Mouse (Mus musculus) R1 (cell line): ENCODE measurements at regions not wholly inside any gene's neighbourhood (a gene's known extent, or its start where the extent isn't known, plus 50 kb on each side); places are given as distances from the start of the nearest gene placed in this dataset.

Experiments
- DNase-seq: peaks from one replicate; pipeline ENCODE4 v3.0.0-alpha.2; 2018; ENCODE audit warnings: low read depth, low spot score

- DNase-seq: no peak
Measured at GRCm38 (mm10) chr4:75884371-75884770, 606.3 kb upstream of the Dmac1 start.

GRCm38 (mm10) chr4:75869771-75870170, 591.7 kb upstream of the Dmac1 start:
- no peak for DNase-seq

DNA sequence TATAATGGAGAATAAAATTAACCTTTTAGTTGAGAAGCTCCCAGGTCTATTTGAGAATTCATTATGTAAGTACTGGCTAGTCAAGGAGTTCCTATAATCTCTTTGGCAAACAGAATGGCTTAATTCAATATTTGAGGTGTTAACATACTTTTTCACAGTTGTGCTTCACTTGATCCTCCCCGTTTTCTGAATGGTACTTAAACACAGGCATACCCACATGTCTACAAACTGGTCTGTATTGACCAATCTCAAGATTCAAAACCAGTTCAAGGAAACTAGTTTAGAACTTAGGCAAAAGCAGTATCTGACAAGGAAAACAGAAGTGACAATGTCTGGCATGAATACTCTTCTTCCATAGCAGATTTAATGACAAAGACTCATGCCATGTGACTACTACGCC, 583.0 kb upstream of the Dmac1 start:
- DNase-seq: no peak

GRCm38 (mm10) chr4:75857769-75858408, 579.8 kb upstream of the Dmac1 start:
- DNase-seq: peak; percentile 8

GRCm38 (mm10) chr4:75855688-75856296, 577.7 kb upstream of the Dmac1 start:
- DNase-seq: peak; percentile 8

DNA sequence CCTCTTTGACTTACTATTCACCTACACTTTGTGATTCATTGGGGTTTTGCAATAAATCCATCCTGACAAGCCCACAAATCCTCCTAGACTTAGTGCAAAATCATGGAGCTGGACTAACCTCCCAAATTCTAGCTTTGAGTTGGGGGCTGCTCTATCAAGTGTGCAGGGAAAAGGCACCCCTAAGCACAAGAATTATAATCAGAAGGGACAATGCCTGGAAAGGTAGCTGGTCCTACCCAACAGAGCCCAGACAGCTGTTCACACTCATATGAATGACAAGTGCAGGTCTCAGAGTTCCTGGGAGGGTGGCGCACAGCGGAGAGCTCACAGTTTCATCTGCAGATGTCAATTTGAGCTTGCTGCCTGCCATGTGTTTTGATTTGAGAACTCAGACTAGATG, 572.2 kb upstream of the Dmac1 start:
- no peak for DNase-seq

GRCm38 (mm10) chr4:75847675-75848385, 569.7 kb upstream of the Dmac1 start:
- DNase-seq: no peak

DNA sequence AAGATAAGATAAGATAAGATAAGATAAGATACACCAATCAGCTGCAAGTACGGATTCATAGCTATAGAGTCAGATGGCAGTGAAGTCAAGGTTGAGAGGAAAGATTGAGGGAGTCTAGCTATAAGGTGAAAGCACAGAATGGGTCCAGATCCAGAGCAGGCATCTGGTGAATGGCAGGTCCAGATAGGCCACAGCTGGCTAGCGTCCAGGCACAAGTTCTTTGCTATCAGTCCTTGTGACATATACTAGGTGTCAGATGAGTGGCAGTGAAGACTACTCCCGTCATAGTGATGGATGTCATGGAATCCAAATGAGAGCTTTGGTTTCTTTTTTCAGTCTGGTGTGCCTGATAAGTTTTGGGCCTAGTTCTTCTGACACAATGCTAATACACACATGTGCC, 566.9 kb upstream of the Dmac1 start:
- no peak for DNase-seq

DNA sequence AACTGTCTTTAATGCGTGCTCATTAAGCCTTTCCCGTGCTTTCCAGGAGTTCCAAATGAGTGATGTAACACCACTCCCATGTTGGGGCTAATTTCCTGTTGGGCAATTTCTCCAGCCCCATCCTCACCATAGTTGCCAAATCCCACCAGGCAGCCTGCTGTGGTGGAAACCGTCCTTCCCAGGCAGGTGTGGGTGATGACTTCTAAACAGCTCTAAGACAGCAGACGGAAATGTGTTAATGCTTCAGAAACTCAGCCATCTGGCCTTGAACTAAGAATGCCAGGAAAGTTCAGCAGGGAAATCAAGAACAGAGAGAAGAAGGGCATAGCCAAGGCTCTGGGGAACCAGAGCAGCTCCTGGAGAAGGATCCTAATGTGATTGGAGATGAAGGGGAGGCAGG, 560.5 kb upstream of the Dmac1 start:
- no peak for DNase-seq

DNA sequence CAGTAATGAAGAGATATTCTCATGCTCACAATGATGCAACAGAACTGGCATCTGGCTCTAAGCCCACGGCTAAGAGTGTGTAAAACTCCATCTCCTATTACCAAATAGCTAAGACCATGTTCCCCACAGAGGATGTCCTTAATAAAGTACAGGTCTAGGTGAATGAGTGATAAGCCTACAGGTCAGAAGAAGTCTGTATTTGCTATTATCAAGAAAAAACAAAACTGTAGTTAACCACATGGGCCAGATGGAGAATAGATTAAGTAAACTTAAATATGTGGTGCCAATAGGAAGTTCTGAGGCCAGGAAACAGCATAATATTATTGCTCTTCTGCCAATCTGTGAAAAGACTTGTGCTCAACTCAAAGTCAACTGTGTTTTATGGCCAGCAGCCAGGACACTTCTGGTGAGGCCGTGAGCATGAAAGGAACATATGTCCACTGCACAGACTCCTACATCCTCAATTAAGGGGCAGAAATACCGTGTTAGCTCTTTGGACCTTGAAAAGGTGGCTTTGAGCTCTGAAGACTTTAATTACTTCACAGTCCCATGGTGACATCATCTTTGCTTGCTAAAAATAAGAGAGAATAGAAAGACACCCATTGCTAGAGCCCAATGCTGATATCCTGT, 549.1 kb upstream of the Dmac1 start:
- DNase-seq: no peak

DNA sequence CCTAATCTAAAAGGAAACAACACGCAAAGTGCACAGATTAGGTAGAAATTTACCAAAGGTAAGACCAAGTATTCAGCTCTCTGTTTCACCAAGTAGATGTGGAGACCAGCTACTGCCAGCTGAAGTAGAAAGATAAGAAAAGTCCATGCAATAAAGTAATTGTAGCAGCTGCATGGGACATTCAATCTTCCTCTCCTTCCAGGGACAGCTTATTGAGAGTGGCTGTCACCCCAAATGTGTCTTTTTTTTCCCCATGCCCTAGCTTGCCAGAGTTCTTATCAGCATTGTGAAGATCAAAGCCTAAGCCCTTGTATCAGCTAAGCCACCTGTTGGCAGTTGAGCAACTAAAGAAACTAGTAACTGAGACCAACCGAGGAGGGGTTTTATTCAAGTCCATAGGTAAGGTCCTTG, 541.1 kb upstream of the Dmac1 start:
- no peak for DNase-seq

- no peak for DNase-seq
Measured at GRCm38 (mm10) chr4:75816026-75816425, 537.9 kb upstream of the Dmac1 start.

- DNase-seq: peak; percentile 92
Measured at GRCm38 (mm10) chr4:75812266-75812665, 534.2 kb upstream of the Dmac1 start.

- peak; percentile 5 for DNase-seq
Measured at GRCm38 (mm10) chr4:75801870-75802269, 523.8 kb upstream of the Dmac1 start.

DNA sequence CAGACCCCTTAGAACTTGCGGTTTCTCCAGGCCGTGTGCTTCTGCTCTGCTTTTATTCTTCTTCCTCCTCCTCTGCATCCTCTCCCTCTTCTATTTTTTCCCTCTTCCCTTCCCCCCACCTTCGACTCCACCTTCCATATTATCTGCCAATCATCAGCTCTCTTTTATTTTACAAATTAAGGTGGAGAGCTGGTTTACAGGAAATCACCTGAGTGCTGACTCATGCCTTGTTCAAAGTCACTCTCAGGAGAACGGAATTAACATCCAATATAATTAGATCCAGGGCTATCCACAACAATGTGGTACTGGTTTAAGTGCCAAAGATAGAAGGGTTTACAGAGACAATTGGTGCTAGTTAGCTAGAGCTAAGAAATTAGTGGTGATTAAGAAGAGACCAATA, 523.1 kb upstream of the Dmac1 start:
- DNase-seq: peak; percentile 50

DNA sequence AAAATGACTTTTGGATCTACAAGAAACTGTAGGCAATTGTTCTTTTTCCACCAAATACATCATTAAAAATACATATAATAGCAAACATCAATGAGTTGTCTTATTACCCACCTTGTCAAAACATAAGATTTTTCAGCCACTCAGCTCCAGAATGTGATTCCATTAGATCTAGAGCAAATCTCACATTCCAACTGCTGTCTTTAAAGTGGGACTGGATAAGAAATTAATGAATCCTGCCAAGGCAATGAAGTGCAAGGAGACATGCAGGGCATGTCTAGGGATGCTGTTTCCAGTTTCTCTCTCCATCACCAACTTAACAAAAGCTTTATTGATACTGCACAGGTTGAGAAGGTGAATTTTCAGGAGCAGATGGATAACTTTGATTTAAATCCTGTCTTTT, 513.7 kb upstream of the Dmac1 start:
- DNase-seq: no peak

- DNase-seq: no peak
Measured at GRCm38 (mm10) chr4:75790920-75791589, 513.0 kb upstream of the Dmac1 start.

DNA sequence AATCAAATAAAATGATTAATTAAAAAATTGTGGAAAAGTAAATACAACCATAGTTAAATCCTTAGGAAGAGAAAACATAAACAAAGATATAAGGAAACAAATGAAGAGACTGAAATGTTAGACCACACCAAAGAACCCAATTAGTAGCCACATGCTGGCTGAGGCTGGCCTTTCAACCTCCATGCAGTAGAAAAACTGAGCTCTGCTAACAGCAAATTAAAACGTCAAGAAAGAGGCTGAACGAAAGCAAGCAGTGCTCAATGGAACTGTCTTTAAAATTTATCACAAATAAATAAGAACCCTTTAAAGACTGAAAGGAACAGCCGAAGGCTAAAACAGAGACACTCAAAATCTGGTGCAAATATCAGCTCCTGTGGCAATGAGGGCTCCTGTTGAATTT, 509.3 kb upstream of the Dmac1 start:
- DNase-seq: no peak

DNA sequence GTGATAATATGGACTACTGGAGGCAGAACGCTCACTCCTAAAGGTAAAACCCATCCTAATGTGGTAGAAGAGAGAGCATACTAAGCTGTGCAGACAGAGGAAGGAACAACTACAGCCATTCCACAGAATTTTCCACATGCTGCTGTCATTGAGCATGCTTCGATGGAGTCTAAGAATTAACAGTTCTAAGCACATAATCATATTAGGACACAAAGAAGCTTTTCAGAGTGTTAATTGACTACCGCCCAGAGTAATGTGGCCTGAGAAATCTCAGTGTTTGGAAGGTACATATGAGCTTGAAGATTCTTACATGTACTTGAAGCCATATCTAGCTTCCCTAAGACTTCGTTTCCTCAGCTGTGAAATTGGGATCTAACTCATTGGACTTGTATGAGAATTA, 508.3 kb upstream of the Dmac1 start:
- DNase-seq: no peak

DNA sequence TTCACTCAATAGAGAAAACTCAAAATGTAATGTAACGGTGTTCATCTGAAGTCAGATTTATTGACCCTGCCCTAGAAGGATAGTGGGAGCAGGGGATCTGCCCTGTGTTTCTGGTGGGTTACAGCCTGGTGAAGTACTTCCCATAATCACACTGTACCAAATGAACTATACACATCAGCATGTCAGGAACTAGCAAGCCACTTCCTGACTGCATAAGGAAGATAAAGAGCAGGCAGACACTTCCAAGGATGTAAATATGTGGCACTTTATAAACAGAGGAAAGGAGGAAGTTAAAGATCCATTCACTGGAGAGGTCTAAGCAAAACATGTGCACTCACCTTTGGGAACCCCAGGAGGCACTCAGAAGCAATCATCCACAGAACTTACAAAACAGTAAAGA, 501.4 kb upstream of the Dmac1 start:
- no peak for DNase-seq

DNA sequence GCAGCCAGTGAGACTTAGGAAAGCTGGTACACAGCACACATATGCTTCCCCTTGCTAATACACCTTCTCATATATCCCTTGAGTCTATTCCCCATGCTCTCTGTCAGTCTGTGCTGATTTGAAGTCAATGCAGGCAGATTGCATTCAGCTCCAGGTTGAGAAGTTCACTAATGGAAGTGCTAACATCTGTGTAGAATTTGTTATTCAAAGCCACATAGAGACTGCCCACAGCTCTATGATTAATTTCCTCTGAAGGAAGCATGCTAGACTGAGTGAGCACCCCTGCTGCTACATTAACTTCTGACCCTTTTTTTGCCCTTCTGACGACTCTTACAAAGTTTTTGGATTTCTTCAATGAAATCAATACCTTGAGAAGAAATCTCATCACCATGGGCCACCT, 486.0 kb upstream of the Dmac1 start:
- no peak for DNase-seq

DNA sequence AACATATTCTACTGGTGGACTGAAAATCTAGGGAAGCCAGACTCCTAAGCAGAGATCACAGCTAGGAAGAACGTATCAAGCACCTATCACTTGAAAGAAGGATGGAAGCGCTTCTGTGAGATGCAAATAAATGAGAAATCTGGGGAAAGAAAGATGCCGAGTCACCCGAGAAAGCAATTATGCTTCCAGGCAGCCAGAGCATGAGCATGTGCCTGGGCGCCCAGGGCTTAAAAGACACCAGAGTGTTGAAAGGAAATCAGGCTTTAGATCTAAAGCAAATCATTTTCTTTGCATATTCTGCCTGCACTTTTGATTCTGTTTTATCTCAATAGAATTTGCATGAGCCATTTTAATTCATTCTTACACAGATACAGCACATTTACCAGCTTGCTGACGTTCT, 466.5 kb upstream of the Dmac1 start:
- no peak for DNase-seq
